Mouse (Mus musculus) limb, embryonic 10.5 days (tissue): ENCODE results near the gene Srp68. TPM values are rescaled to one million over a fixed set of nuclear protein-coding genes. Genes with fewer than 3 reads are reported as not detected.
"Not testable (repeated sequence)": the region's sequence is repeated elsewhere in the genome, so short reads cannot be mapped to it uniquely, and the experiment has no call there.

Source experiments
- DNase-seq: peaks from one replicate; pipeline ENCODE4 v3.0.0-alpha.2; 2017; ENCODE audit warnings: low spot score
- H3K27ac ChIP-seq: fragments of 300-500 bp; sonication (generic); 2 replicates; pipeline ENCODE4 v1.5.1; 2016; ENCODE audit warnings: mild to moderate bottlenecking
- H3K27me3 ChIP-seq: fragments of 300-500 bp; sonication (generic); 2 replicates; pipeline ENCODE4 v1.6.1; 2016; ENCODE audit warnings: low read depth, mild to moderate bottlenecking; ENCODE audit not compliant: poor library complexity, severe bottlenecking
- H3K36me3 ChIP-seq: fragments of 300-500 bp; sonication (generic); 2 replicates; pipeline ENCODE4 v1.6.1; 2016; ENCODE audit warnings: mild to moderate bottlenecking, moderate library complexity
- H3K4me1 ChIP-seq: fragments of 300-500 bp; sonication (generic); 2 replicates; pipeline ENCODE4 v1.6.1; 2016
- H3K4me3 ChIP-seq: fragments of 300-500 bp; sonication (generic); 2 replicates; pipeline ENCODE4 v1.5.1; 2016; ENCODE audit warnings: mild to moderate bottlenecking, moderate library complexity
- H3K9me3 ChIP-seq: fragments of 300-500 bp; sonication (generic); replicated peaks from 2 replicates; pipeline ENCODE4 v1.6.1; 2016; ENCODE audit warnings: mild to moderate bottlenecking
- WGBS: fragments of 180-500 bp; shearing (Covaris S2); methylation state at CpG from one replicate; pipeline ENCODE4 v1.1.7; 2016; 5-methylcytosine and 5-hydroxymethylcytosine counted together
- polyA plus RNA-seq: library from polyadenylated mRNA; unstranded; fragments of >200 nt; fragmentation: Nextera tagmentation; extraction: Ambion mirVana; gene quantifications from 2 replicates; pipeline ENCODE4 v1.2.1, GENCODE M21; 2016

Gene Srp68
- polyA plus RNA-seq, 1 experiment from 2014 or later, result 121 TPM

DNA sequence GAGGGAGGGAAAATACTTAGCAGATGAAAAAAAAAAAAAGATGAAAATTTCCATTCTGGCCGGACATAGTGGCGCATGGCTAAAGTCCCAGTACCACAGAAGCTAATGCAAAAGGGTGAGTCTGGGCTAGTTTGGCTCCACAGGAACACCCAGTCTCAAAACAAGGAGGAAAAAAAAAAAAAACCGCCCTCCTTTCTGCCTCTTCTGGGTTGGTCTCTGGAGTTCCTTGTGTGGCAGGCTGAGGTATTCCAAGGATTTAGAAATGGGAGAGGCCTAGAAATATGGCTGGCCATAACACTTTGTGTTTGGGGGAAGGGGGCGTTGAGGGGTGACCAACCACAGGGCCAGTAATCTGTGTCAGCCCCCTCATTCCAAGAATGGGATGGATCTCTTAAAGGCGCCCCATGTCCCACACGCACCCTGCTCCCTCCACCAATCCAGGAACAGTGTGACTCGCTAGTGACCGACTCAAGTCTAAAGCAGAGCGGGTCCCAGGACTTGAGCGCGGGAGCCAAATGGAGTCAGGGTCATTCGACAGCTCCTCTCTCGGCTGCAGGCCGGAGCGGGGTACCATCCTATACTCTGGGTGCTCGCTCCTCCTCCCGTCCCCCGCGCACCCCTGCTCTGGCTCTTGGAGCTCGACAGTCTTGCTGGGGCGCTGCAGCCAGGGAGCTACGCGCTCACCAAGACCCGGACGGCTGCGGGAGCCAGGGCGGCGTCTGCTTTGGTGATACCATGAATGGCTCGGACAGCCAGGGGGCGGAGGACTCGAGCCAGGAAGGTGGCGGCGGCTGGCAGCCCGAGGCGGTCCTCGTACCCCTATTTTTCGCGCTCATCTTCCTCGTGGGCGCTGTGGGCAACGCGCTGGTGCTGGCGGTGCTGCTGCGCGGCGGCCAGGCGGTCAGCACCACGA, 7.0 kb upstream of the Srp68 start, which contains the start of gene Galr2:
Galr2 (plus strand) TSS at position 189 of the 913 bp plus-strand sequence.
- DNase-seq, result peak; percentile 60
- Histone ChIP-seq H3K9me3 (no peaks in the 10 kb centered on the region), H3K27me3 (peaks cover 65% of the 10 kb centered on the region), H3K36me3 (no peaks in the 10 kb centered on the region), H3K4me1 (peaks cover 33% of the 10 kb centered on the region), H3K27ac (peak within 1 kb of the TSS; percentile 32; the same call in 1 of the 2 replicates), H3K4me3 (peak within 1 kb of the TSS; percentile 42)
- WGBS, result 8% methylated on average over 48 of the region's 48 CpGs

DNA sequence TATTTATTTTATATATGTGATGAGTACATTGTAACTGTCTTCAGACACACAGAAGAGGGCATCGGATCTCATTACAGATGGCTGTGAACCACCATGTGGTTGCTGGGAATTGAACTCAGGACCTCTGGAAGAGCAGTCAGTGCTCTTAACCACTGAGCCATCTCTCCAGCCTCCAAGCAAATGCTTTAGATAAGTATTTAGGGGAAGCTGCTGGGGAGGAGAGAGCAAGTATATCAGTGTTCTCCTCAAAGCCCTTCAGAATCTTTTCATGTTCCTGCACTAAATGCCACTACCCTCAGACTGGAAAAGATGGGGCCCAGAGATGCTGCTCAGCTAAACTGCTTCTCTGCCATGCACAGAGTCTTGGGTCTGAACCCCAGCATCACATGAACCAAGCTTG, 3.2 kb upstream of the Srp68 start:
- 95% methylated on average over 1 of the region's 1 CpGs for WGBS
- Histone ChIP-seq H3K4me1 (peaks cover 34% of the 10 kb centered on the region), H3K27me3 (peaks cover 27% of the 10 kb centered on the region)
- not testable (repeated sequence) for H3K9me3 ChIP-seq, H3K36me3 ChIP-seq, H3K27ac ChIP-seq, DNase-seq, H3K4me3 ChIP-seq

DNA sequence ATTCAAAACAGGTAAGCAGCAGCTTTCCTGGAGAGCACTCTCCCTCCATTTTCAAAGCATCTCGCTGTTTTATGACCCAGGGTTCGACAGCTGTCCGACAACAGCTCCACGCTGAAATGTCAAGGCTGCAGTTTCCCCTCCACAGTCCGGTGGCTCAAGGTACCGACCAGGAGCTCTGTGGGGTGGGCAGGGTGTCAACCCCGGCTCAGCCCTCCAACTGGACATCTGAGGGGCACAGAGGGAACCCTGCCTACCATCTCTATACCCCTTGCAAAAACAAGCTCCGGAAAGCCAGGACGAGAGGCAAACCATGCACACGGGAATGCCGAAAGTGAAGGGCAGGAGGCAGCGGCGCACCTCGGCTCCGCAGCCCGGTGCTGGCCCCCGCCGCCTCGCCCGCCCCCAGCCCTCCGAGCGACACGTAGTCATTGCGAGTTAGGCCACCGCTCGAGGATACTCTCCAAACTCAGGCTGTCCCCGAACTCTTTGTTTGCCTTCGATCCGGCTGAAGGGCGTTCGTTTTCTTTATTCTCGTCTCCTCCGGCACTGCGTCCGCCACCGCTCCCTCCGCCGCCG, 460 bp downstream of the Srp68 start:
- peaks cover 25% of the 10 kb centered on the region for H3K4me1 ChIP-seq
- no peaks in the 10 kb centered on the region for H3K9me3 ChIP-seq
- H3K27ac ChIP-seq, result peak overlapping the region; percentile 88
- under 1% methylated on average over 39 of the region's 39 CpGs for WGBS
- no peaks in the 10 kb centered on the region for H3K27me3 ChIP-seq
- H3K4me3 ChIP-seq, result peak overlapping the region; percentile 89
- no peak for DNase-seq
- peaks cover 40% of the 10 kb centered on the region for H3K36me3 ChIP-seq

DNA sequence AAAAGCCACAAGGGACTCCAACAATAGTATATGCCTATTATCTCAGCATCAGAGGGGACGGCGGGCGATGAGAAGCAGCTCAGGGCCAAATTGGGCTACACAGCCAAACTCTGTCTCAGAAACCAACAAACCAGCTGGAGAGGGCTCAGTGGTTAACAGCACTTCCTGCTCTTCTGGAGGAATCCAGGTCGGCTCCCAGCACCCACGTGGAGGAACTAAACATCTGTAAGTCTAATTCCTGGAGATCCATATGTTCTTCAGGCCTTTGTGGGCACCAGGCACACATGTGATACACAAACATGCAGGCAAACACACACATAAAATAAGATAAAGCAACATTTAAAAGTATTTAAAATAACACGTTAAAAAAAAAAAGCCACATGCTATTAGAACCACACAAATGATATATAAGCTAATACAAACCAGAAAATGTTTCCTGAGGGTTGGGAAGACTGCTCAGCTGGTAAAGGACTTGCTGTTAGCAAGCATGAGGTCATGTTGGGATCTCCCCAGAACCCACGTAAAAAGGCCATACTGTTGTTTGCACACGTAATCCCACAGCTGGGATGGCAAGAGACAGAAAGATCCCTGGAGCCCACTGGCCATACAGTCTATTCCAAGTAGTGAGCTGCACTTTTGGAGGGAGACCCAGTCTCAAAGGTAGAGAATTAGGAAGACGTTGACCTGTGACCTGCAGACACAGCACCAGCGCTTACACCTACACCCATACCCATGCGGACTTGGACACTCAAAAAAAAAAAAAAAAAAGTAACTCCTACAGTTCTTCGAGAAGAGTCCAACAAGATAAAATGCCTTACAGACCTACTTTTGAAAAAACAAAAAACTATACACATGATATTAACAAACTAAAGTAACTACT, 1.2 kb downstream of the Srp68 start:
- peaks cover 48% of the 10 kb centered on the region for H3K36me3 ChIP-seq
- WGBS, result 60% methylated on average over 12 of the region's 12 CpGs
- peak overlapping the region; percentile 89 for H3K4me3 ChIP-seq
- H3K27ac ChIP-seq, result peak overlapping the region; percentile 88; the same call in 1 of the 2 replicates
- H3K27me3 ChIP-seq, result no peaks in the 10 kb centered on the region
- peaks cover 25% of the 10 kb centered on the region for H3K4me1 ChIP-seq
- no peaks in the 10 kb centered on the region for H3K9me3 ChIP-seq
- DNase-seq, result no peak

DNA sequence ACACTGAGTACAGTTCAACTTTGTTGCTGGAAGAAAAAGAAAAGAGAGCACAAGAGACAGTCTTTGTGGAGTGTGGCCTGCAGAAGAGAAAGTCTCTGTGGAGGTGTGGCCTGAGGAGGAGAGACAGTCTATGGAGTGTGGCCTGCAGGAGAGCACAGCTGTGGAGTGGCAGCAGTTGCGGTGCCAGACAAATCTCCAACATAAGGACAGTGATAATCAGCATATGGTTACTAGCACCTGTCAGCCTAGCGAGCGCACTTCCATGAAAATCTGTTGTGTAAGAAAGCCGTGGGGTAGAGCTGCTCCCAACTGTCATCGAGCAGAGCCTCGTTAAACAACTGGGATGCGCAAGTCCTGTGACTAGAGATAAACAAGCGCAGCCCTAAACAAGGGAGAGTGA, 4.5 kb downstream of the Srp68 start:
- H3K27ac ChIP-seq, result no peak overlapping the region
- no peak for DNase-seq
- no peak overlapping the region for H3K4me3 ChIP-seq
- H3K36me3 ChIP-seq, result peaks cover 80% of the 10 kb centered on the region
- H3K27me3 ChIP-seq, result no peaks in the 10 kb centered on the region
- H3K9me3 ChIP-seq, result no peaks in the 10 kb centered on the region
- H3K4me1 ChIP-seq, result peaks cover 22% of the 10 kb centered on the region
- 95% methylated on average over 8 of the region's 8 CpGs for WGBS

- WGBS, result 93% methylated on average over 6 of the region's 6 CpGs
- Histone ChIP-seq H3K27me3 (no peaks in the 10 kb centered on the region), H3K9me3 (no peaks in the 10 kb centered on the region), H3K27ac (no peak overlapping the region), H3K4me3 (no peak overlapping the region), H3K36me3 (peaks cover 93% of the 10 kb centered on the region), H3K4me1 (peaks cover 15% of the 10 kb centered on the region)
- DNase-seq, result no peak
Observed at GRCm38 (mm10) chr11:116268313-116268712, 5.7 kb downstream of the Srp68 start.

DNA sequence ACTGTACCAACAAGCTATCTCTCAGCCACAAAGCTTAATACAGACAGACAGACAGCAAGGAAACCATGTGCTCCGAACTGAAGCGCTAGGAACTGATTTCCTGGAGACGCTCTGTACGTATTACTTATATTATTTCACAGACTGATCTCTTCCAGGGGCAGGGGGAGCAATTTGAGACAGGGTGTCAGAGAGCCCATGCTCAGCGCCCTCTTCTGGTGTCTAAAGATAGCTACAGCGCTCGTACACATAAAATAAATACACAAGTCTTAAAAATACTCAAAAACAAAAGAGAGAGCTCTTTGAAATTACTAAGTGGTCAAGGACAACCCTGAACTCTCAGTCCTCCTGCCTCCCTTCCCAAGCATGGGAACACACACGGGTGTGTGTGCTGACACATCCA, 6.4 kb downstream of the Srp68 start:
- Histone ChIP-seq H3K4me3 (no peak overlapping the region), H3K27me3 (no peaks in the 10 kb centered on the region), H3K36me3 (peaks cover 99% of the 10 kb centered on the region), H3K4me1 (peaks cover 9% of the 10 kb centered on the region), H3K9me3 (no peaks in the 10 kb centered on the region), H3K27ac (no peak overlapping the region)
- 87% methylated on average over 8 of the region's 8 CpGs for WGBS
- no peak for DNase-seq

GRCm38 (mm10) chr11:116265850-116266249, 8.2 kb downstream of the Srp68 start:
- Histone ChIP-seq H3K9me3 (no peaks in the 10 kb centered on the region), H3K27me3 (no peaks in the 10 kb centered on the region), H3K27ac (no peak overlapping the region), H3K4me3 (no peak overlapping the region), H3K36me3 (peaks cover 99% of the 10 kb centered on the region), H3K4me1 (no peaks in the 10 kb centered on the region)
- WGBS, result 92% methylated on average over 4 of the region's 4 CpGs
- no peak for DNase-seq

GRCm38 (mm10) chr11:116265352-116265751, 8.7 kb downstream of the Srp68 start:
- DNase-seq, result no peak
- Histone ChIP-seq H3K9me3 (no peaks in the 10 kb centered on the region), H3K27ac (no peak overlapping the region), H3K27me3 (no peaks in the 10 kb centered on the region), H3K4me1 (no peaks in the 10 kb centered on the region), H3K36me3 (peaks cover 99% of the 10 kb centered on the region), H3K4me3 (no peak overlapping the region)
- 92% methylated on average over 11 of the region's 11 CpGs for WGBS

GRCm38 (mm10) chr11:116260259-116260658, 13.8 kb downstream of the Srp68 start:
- no peaks in the 10 kb centered on the region for H3K27me3 ChIP-seq
- H3K4me3 ChIP-seq, result no peak overlapping the region
- no peak overlapping the region for H3K27ac ChIP-seq
- WGBS, result 79% methylated on average over 7 of the region's 7 CpGs
- peaks cover 100% of the 10 kb centered on the region for H3K36me3 ChIP-seq
- no peaks in the 10 kb centered on the region for H3K4me1 ChIP-seq
- H3K9me3 ChIP-seq, result no peaks in the 10 kb centered on the region
- no peak for DNase-seq

GRCm38 (mm10) chr11:116259461-116259860, 14.6 kb downstream of the Srp68 start:
- H3K9me3 ChIP-seq, result no peaks in the 10 kb centered on the region
- 92% methylated on average over 8 of the region's 8 CpGs for WGBS
- no peak overlapping the region for H3K4me3 ChIP-seq
- H3K4me1 ChIP-seq, result no peaks in the 10 kb centered on the region
- H3K36me3 ChIP-seq, result peaks cover 100% of the 10 kb centered on the region
- H3K27ac ChIP-seq, result no peak overlapping the region
- no peak for DNase-seq
- H3K27me3 ChIP-seq, result no peaks in the 10 kb centered on the region

- Histone ChIP-seq H3K4me3 (no peak overlapping the region), H3K4me1 (no peaks in the 10 kb centered on the region), H3K36me3 (peaks cover 100% of the 10 kb centered on the region), H3K9me3 (no peaks in the 10 kb centered on the region), H3K27me3 (no peaks in the 10 kb centered on the region), H3K27ac (no peak overlapping the region)
- WGBS, result 90% methylated on average over 9 of the region's 9 CpGs
- DNase-seq, result no peak
Observed at GRCm38 (mm10) chr11:116255982-116256675, 17.9 kb downstream of the Srp68 start.
